Mouse (Mus musculus) megakaryocyte, embryonic 14.5 days (primary cell): ENCODE results near the gene Vps13d.

ENCODE experiments used
- FLI1 ChIP-seq: IDR thresholded peaks from 2 replicates; pipeline ENCODE4 v1.6.1; 2012; ENCODE audit warnings: low read length, inconsistent platforms, mixed read lengths
- GATA1 ChIP-seq: IDR thresholded peaks from 3 replicates; pipeline ENCODE4 v1.6.1; 2012; ENCODE audit warnings: mixed read lengths, low read length, inconsistent platforms, borderline replicate concordance

DNA sequence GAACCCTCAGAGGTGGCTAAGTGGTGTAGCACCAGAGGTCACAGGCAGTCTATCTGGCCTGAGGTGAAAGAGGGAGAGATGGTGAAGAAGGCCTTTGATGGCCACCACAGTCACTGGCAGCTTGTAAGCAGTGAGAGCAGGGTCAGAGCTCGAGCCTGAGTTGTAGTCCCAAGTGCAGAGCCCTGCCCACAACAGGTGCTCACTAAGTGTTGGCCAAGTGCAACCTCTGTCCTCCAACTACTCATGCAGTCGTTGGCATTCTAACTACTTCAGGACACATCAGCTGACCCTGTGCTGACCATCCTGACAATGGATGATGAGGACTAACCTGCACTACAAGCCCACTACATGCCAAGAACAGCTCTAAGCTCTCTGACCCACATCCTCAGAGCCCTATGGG lies 7.2 kb downstream of the Vps13d start:
- TF ChIP-seq GATA1, result no peak
- TF ChIP-seq FLI1, result no peak
